7 mouse cellular contexts compared by ENCODE assay signal in genomic region chr5:3151534-3152148, GRCm38 (mm10).
A peak's percentile ranks its signal among the peaks of the same experiment; 100 is the strongest.
DNase-seq lines count a peak whose midpoint lies in the region; ATAC-seq and TF ChIP-seq lines count a peak whose summit lies in the region.
"Not testable (repeated sequence)": the region's sequence is repeated elsewhere in the genome, so short reads cannot be mapped to it uniquely, and the experiment has no call there.

No protein-coding gene starts in this region.

- not testable (repeated sequence) for TF ChIP-seq CTCF in MEL (IDR thresholded peaks at IDR 0.05 in 2 of 3, conservative IDR thresholded peaks at IDR 0.05 in 1 of 3; ENCODE audit: control insufficient read depth in 1 of 3, insufficient read depth in 1 of 3, low read depth in 2 of 3, low read length in 3 of 3, poor library complexity in 1 of 3, severe bottlenecking in 1 of 3); kidney, postnatal 0 days (IDR thresholded peaks at IDR 0.05; ENCODE audit: low read depth)

- 4% methylated on average over 12 of the region's 12 CpGs for WGBS in embryonic facial prominence, embryonic 12.5 days
- 5% methylated on average over 12 of the region's 12 CpGs for WGBS in hindbrain, embryonic 12.5 days
- 15% methylated on average over 11 of the region's 12 CpGs for WGBS in kidney, postnatal 0 days
- WGBS in lung, embryonic 16.5 days = 18% methylated on average over 11 of the region's 12 CpGs

- TF ChIP-seq RAD21 in MEL (IDR thresholded peaks at IDR 0.05; ENCODE audit: low read depth, low read length) = not testable (repeated sequence)

- not testable (repeated sequence) for H3K27me3 ChIP-seq in MEL (ENCODE audit: control insufficient read depth in 1 of 2, insufficient read depth in 2 of 2, low read length in 2 of 2); embryonic facial prominence, embryonic 12.5 days; hindbrain, embryonic 12.5 days; kidney, postnatal 0 days (ENCODE audit: insufficient read depth, low read length); lung, embryonic 16.5 days (ENCODE audit: control insufficient read depth, insufficient read depth, low read depth, low read length)

- H3K4me3 ChIP-seq in MEL (ENCODE audit: control insufficient read depth in 1 of 2, insufficient read depth in 1 of 2, low read depth in 2 of 2, low read length in 2 of 2) = peak overlapping the region; percentile 8 to 46; a peak in 3 of 4 replicates
- peak overlapping the region; percentile 33; the same call in 1 of the 2 replicates for H3K4me3 ChIP-seq in embryonic facial prominence, embryonic 12.5 days
- H3K4me3 ChIP-seq in hindbrain, embryonic 12.5 days = peak overlapping the region; percentile 27; the same call in 1 of the 2 replicates
- H3K4me3 ChIP-seq in kidney, postnatal 0 days (replicated peaks; ENCODE audit: low read depth, low read length) = not testable (repeated sequence)
- peak overlapping the region; percentile 41 for H3K4me3 ChIP-seq in lung, embryonic 16.5 days (ENCODE audit: low read length)

- H3K9ac ChIP-seq in MEL (ENCODE audit: control insufficient read depth, low read depth, low read length, poor library complexity, severe bottlenecking); embryonic facial prominence, embryonic 12.5 days; hindbrain, embryonic 12.5 days; kidney, postnatal 0 days (ENCODE audit: low read depth, low read length); lung, embryonic 16.5 days (ENCODE audit: low read length): not testable (repeated sequence)

- H3K4me2 ChIP-seq in embryonic facial prominence, embryonic 12.5 days (replicated peaks) = peak overlapping the region; percentile 58
- H3K4me2 ChIP-seq in hindbrain, embryonic 12.5 days (replicated peaks) = peak overlapping the region; percentile 56
- H3K4me2 ChIP-seq in kidney, postnatal 0 days (ENCODE audit: low read length) = peak overlapping the region; percentile 57
- H3K4me2 ChIP-seq in lung, embryonic 16.5 days (ENCODE audit: low read depth, low read length) = peak overlapping the region; percentile 65

- not testable (repeated sequence) for H3K79me2 ChIP-seq in MEL (ENCODE audit: control insufficient read depth, insufficient read depth, low read length, poor library complexity)

- H3K9me3 ChIP-seq in MEL (replicated peaks; ENCODE audit: insufficient read depth, low read length); embryonic facial prominence, embryonic 12.5 days; hindbrain, embryonic 12.5 days (replicated peaks); kidney, postnatal 0 days (replicated peaks; ENCODE audit: low read length); lung, embryonic 16.5 days (ENCODE audit: control insufficient read depth, low read length): not testable (repeated sequence)

- TF ChIP-seq EP300 in MEL (IDR thresholded peaks at IDR 0.05; ENCODE audit: low read depth in 1 of 2, low read length in 2 of 2) = not testable (repeated sequence)

- H3K4me1 ChIP-seq in MEL (ENCODE audit: control insufficient read depth in 1 of 2, insufficient read depth in 2 of 2, low read length in 2 of 2); embryonic facial prominence, embryonic 12.5 days; hindbrain, embryonic 12.5 days; kidney, postnatal 0 days (replicated peaks; ENCODE audit: insufficient read depth, low read length); lung, embryonic 16.5 days (replicated peaks; ENCODE audit: control insufficient read depth, insufficient read depth, low read length): not testable (repeated sequence)

- not testable (repeated sequence) for ATAC-seq in embryonic facial prominence, embryonic 12.5 days (ENCODE audit: insufficient number of reproducible peaks, insufficient read depth, low FRiP score, low TSS enrichment); hindbrain, embryonic 12.5 days (ENCODE audit: low FRiP score); kidney, postnatal 0 days (replicated peaks; ENCODE audit: low FRiP score, low read depth); lung, embryonic 16.5 days (ENCODE audit: low read depth)
- peak; percentile 42; the same call in 1 of the 2 replicates for ATAC-seq in frontal cortex, adult (ENCODE audit: low TSS enrichment)

- TF ChIP-seq POLR2A in MEL (IDR thresholded peaks at IDR 0.05; ENCODE audit: control insufficient read depth in 1 of 2, insufficient read depth in 1 of 2, low read depth in 1 of 2, low read length in 2 of 2, poor library complexity in 1 of 2) = not testable (repeated sequence)

- H3K36me3 ChIP-seq in MEL (ENCODE audit: control insufficient read depth in 1 of 2, insufficient read depth in 2 of 2, low read length in 2 of 2); embryonic facial prominence, embryonic 12.5 days; hindbrain, embryonic 12.5 days; kidney, postnatal 0 days (ENCODE audit: insufficient read depth, low read length); lung, embryonic 16.5 days (ENCODE audit: control insufficient read depth, insufficient read depth, low read length): not testable (repeated sequence)

- not testable (repeated sequence) for DNase-seq in MEL (ENCODE audit: low read depth, low spot score); kidney, postnatal 0 days (ENCODE audit: low spot score)
- peak; percentile 14 for DNase-seq in neural tube, embryonic 10.5 days (ENCODE audit: extremely low spot score, low spot score)

- not testable (repeated sequence) for H3K27ac ChIP-seq in MEL (ENCODE audit: control insufficient read depth, low read depth, low read length); embryonic facial prominence, embryonic 12.5 days; hindbrain, embryonic 12.5 days; kidney, postnatal 0 days; lung, embryonic 16.5 days (ENCODE audit: low read length)
